Mouse (Mus musculus) liver, embryonic 11.5 days (tissue): ENCODE data around the gene Mga. TPM values are rescaled to one million over a fixed set of nuclear protein-coding genes. Genes with fewer than 3 reads are reported as not detected.
A peak's percentile ranks its signal among the peaks of the same experiment; 100 is the strongest.

Experiments
- ATAC-seq: fragments of 200-750 bp; cut with Nextera tagmentation; replicated peaks from 2 replicates; pipeline ENCODE4 v1.8.0; 2017; ENCODE audit warnings: moderate number of reproducible peaks, mild to moderate bottlenecking, moderate TSS enrichment, moderate library complexity; ENCODE audit not compliant: low FRiP score
- DNase-seq: peaks from one replicate; pipeline ENCODE4 v3.0.0-alpha.2; 2017; ENCODE audit warnings: low spot score
- H3K27ac ChIP-seq: fragments of 300-500 bp; sonication (generic); 2 replicates; pipeline ENCODE4 v1.5.1; 2014; ENCODE audit warnings: mild to moderate bottlenecking, low read depth, low read length, control low read depth
- H3K27me3 ChIP-seq: fragments of 300-500 bp; sonication (generic); replicated peaks from 2 replicates; pipeline ENCODE4 v1.6.1; 2014; ENCODE audit warnings: low read length, mixed read lengths; ENCODE audit not compliant: control insufficient read depth, insufficient read depth
- H3K36me3 ChIP-seq: fragments of 300-500 bp; sonication (generic); 2 replicates; pipeline ENCODE4 v1.6.1; 2014; ENCODE audit warnings: mild to moderate bottlenecking, low read length, moderate library complexity, mixed read lengths; ENCODE audit not compliant: control insufficient read depth, insufficient read depth
- H3K4me1 ChIP-seq: fragments of 300-500 bp; sonication (generic); replicated peaks from 2 replicates; pipeline ENCODE4 v1.6.1; 2014; ENCODE audit warnings: low read length, mixed read lengths; ENCODE audit not compliant: control insufficient read depth, insufficient read depth
- H3K4me2 ChIP-seq: fragments of 300-500 bp; sonication (generic); 2 replicates; pipeline ENCODE4 v1.6.1; 2014; ENCODE audit warnings: mild to moderate bottlenecking, control low read depth, moderate library complexity
- H3K4me3 ChIP-seq: fragments of 300-500 bp; sonication (generic); 2 replicates; pipeline ENCODE4 v1.5.1; 2014; ENCODE audit warnings: low read depth, low read length, control low read depth
- H3K9ac ChIP-seq: fragments of 300-500 bp; sonication (generic); 2 replicates; pipeline ENCODE4 v1.6.1; 2014; ENCODE audit warnings: low read depth, low read length, control low read depth
- H3K9me3 ChIP-seq: fragments of 300-500 bp; sonication (generic); 2 replicates; pipeline ENCODE4 v1.6.1; 2016; ENCODE audit warnings: low read length, inconsistent platforms, mixed read lengths; ENCODE audit not compliant: control insufficient read depth
- WGBS: fragments of 180-500 bp; shearing (Covaris S2); extraction: QIAGEN DNeasy Blood & Tissue Kit; methylation state at CpG from one replicate; pipeline ENCODE4 v1.1.7; 2014; 5-methylcytosine and 5-hydroxymethylcytosine counted together
- polyA plus RNA-seq: library from polyadenylated mRNA; unstranded; fragments of >200 nt; fragmentation: Nextera tagmentation; extraction: Ambion mirVana; gene quantifications from 2 replicates; pipeline ENCODE4 v1.2.1, GENCODE M21; 2014

The Mga gene
- polyA plus RNA-seq, 1 experiment from 2014 or later = 22.0 TPM

DNA sequence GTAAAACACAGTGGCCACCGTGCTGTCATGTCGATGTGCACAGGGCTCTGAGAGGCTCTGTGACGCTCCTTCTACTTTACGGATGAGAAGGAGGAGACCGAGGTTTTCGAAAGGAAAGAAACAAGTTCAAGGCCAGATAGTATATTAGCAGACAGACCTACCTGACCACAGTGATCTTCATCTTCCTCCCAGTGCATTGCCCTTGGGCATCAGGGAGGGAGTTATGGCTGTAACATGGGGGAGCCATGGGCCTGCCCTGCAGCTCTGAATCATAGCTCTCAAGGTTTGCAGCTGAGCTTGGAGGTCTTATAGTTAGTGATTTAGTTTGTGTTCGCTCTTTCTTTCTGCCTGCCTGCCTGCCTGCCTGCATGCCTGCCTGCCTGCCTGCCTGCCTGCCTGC is 109.7 kb downstream of the Mga start:
- H3K27me3 ChIP-seq = no peaks in the 10 kb centered on the region
- DNase-seq (no peak), ATAC-seq (no peak)
- H3K4me1 ChIP-seq = no peaks in the 10 kb centered on the region
- H3K9ac ChIP-seq = no peak overlapping the region
- H3K36me3 ChIP-seq = no peaks in the 10 kb centered on the region
- H3K4me3 ChIP-seq = no peak overlapping the region
- no peak overlapping the region for H3K4me2 ChIP-seq
- WGBS = 96% methylated on average over 7 of the region's 7 CpGs
- no peak overlapping the region for H3K27ac ChIP-seq
- H3K9me3 ChIP-seq = no peaks in the 10 kb centered on the region

DNA sequence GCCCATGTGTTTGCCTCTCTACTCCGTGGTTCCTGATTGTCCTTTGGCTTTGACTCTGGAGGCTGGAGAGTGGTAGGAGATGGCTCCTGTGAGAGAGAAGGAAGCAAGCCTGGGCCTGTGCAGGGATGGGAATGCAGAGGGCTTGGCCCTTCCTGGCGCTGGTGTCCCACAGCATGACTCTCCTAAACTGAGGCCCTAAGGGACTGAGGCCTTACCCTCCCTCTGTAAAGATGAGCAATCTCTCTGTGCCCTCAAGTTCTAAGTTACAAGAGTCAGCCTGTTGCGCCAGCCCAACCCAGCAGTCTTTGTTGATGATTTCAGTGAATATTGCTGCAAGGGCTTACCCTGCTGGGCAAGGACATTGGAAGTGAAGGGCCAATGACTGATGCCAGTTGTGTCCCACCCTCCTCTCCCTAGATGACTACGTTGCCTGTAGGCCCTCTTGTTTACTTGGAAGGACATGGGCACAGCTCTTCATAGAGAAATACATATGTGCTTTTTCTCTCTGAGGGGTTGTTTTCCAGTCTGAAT is 110.7 kb downstream of the Mga start:
- H3K27ac ChIP-seq = no peak overlapping the region
- ATAC-seq (no peak), DNase-seq (no peak)
- no peaks in the 10 kb centered on the region for H3K27me3 ChIP-seq
- H3K9me3 ChIP-seq = no peaks in the 10 kb centered on the region
- WGBS = 88% methylated on average over 4 of the region's 4 CpGs
- H3K4me3 ChIP-seq = no peak overlapping the region
- H3K4me2 ChIP-seq = no peak overlapping the region
- no peaks in the 10 kb centered on the region for H3K4me1 ChIP-seq
- H3K36me3 ChIP-seq = no peaks in the 10 kb centered on the region; the same call in 1 of the 2 replicates
- no peak overlapping the region for H3K9ac ChIP-seq

DNA sequence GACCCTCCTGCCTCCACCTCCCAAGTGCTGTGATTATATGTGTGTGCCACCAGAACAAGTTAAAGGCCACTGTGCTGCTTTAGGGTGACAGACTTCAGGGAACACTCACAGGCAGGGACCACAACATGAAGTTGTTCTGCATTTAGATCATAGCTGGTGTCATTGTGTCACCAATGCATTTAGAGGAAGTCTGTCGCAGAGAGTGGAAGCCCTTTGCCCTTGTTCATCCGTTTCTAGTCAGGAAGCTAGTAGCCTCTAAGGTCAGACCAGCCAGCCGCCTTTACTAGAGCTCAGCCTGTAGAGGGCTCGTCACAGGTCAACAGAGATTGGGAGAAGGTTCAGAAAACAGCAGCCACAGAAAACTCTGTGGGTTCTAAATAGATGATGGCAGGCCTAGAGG is 111.6 kb downstream of the Mga start:
- H3K4me1 ChIP-seq = no peaks in the 10 kb centered on the region
- no peak overlapping the region for H3K4me3 ChIP-seq
- DNase-seq (no peak), ATAC-seq (no peak)
- H3K9ac ChIP-seq = no peak overlapping the region
- H3K4me2 ChIP-seq = no peak overlapping the region
- H3K27ac ChIP-seq = no peak overlapping the region
- no peaks in the 10 kb centered on the region; the same call in 1 of the 2 replicates for H3K36me3 ChIP-seq
- H3K27me3 ChIP-seq = no peaks in the 10 kb centered on the region
- 38% methylated on average over 4 of the region's 4 CpGs for WGBS
- H3K9me3 ChIP-seq = no peaks in the 10 kb centered on the region

DNA sequence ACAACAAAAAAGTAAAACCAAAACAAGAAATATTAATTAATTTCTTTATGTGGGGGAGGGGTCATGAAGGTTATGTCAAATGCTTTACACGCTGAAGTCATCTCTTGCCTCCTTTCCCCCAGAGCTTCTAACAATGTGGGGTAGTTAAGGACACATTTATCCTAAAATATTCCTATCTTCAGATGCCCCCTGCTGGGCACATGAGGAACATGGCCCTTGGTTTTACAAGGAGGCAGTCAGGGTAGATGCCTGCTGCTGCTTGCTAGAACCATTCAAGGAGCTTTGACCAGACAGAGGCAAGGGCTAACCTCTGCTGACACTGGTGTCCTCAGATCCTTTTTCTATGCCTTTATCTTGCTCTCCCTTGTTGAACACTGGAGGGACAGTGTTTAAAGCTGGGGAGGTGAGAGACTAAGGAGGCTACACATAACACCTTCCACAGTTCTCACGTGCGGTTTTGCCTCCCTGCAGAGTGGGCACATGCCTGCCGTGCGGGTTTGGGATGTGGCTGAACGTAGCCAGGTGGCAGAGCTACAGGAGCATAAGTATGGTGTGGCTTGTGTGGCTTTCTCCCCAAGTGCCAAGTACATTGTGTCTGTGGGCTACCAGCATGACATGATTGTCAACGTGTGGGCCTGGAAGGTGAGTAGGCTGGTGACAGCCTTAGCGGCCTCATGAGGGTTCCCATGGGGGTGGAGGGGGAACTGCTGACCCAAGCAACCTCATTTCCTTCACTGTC is 114.6 kb downstream of the Mga start:
- Histone ChIP-seq H3K36me3 (no peaks in the 10 kb centered on the region; the same call in 1 of the 2 replicates), H3K9ac (no peak overlapping the region), H3K4me2 (no peak overlapping the region), H3K27me3 (no peaks in the 10 kb centered on the region), H3K4me3 (no peak overlapping the region), H3K27ac (no peak overlapping the region), H3K4me1 (no peaks in the 10 kb centered on the region; the same call in 1 of the 2 replicates), H3K9me3 (no peaks in the 10 kb centered on the region)
- DNase-seq = no peak
- WGBS = 77% methylated on average over 8 of the region's 8 CpGs
- no peak for ATAC-seq

DNA sequence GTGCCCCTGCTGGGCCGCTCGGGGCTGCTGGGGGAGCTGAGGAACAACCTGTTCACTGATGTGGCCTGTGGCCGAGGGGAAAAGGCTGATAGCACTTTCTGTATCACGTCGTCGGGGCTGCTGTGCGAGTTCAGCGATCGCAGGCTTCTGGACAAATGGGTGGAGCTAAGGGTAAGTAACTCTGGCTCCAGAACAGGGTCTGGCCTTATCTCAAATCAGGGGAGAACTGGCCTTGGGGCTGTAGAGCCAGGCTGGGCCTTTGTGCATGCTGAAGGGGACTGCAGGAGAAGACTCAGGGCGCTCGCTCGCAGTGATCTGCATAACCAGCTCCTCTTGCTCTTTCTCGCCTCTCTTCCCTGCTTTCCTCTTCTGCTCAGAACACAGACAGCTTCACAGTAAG is 115.9 kb downstream of the Mga start:
- no peak overlapping the region for H3K9ac ChIP-seq
- H3K9me3 ChIP-seq = no peaks in the 10 kb centered on the region
- H3K4me2 ChIP-seq = no peak overlapping the region
- no peak overlapping the region for H3K27ac ChIP-seq
- ATAC-seq = 0 out of 2 replicates have a peak, but pooled peaks have one; percentile 51
- no peak overlapping the region for H3K4me3 ChIP-seq
- peaks cover 5% of the 10 kb centered on the region; the same call in 1 of the 2 replicates for H3K36me3 ChIP-seq
- 68% methylated on average over 13 of the region's 13 CpGs for WGBS
- no peaks in the 10 kb centered on the region; the same call in 1 of the 2 replicates for H3K4me1 ChIP-seq
- H3K27me3 ChIP-seq = no peaks in the 10 kb centered on the region
- no peak for DNase-seq

DNA sequence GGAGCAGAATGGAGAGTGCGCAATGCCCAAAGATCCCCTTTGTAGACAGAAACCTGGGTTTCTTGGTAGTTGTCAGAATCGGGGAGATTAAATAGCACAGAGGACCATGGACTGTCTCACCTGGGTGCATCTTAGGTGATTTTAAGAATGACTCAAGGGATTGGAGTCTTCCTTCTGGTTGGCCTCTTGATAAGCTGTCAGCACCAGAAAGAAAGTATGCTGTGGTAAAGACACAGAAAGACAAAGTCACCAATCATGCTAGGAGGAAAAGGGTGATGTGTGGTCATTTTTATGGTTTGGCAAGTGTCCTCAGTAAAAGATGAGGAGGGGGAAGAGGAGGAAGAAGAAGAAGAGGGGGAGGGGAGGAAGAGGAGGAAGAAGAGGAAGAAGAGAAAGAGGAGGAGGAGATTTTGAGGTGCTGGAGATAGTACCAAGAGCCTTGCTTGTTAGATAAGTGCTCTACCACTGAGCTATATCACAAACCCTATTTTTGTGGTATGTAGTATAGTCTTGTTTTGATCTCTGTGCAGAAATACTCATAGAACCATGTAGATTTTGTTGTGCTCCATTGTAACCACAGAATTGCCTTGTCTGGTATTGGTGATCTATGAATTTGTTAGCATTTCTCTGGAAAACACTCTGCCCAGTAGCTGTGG is 116.9 kb downstream of the Mga start:
- H3K27me3 ChIP-seq = no peaks in the 10 kb centered on the region
- no peak overlapping the region for H3K4me3 ChIP-seq
- ATAC-seq = no peak
- no peaks in the 10 kb centered on the region; the same call in 1 of the 2 replicates for H3K4me1 ChIP-seq
- no peaks in the 10 kb centered on the region for H3K9me3 ChIP-seq
- no peak overlapping the region for H3K27ac ChIP-seq
- peaks cover 5% of the 10 kb centered on the region; the same call in 1 of the 2 replicates for H3K36me3 ChIP-seq
- whole genome bisulfite sequencing = 89% methylated on average over 2 of the region's 2 CpGs
- DNase-seq = no peak
- H3K4me2 ChIP-seq = no peak overlapping the region
- H3K9ac ChIP-seq = no peak overlapping the region

DNA sequence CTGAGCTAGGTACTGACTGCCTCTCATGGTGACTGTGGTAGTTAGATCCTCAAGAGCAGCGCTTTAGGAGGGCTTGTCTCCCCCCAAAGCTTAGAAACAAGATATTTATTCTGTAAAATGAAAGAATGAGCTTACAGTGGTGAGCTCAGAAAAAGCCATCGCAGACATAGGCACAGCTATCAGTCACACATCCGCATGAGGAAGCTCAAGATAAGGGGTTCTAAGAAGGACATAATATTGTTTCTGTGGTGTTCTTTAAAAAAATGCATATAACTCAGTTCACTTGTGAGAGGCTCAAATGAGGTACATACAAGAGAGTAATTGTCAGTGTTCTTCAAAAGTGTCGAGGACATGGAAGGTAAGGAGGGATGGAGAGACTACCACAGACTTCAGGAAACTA is 118.9 kb downstream of the Mga start:
- H3K27ac ChIP-seq = no peak overlapping the region
- peak overlapping the region; percentile 7 for H3K4me2 ChIP-seq
- H3K4me3 ChIP-seq = no peak overlapping the region
- H3K9ac ChIP-seq = no peak overlapping the region
- DNase-seq (no peak), ATAC-seq (peak; percentile 51; the same call in 1 of the 2 replicates)
- no peaks in the 10 kb centered on the region for H3K27me3 ChIP-seq
- no peaks in the 10 kb centered on the region for H3K9me3 ChIP-seq
- H3K4me1 ChIP-seq = no peaks in the 10 kb centered on the region; the same call in 1 of the 2 replicates
- H3K36me3 ChIP-seq = peaks cover 5% of the 10 kb centered on the region; the same call in 1 of the 2 replicates
- WGBS = 68% methylated on average over 4 of the region's 4 CpGs

DNA sequence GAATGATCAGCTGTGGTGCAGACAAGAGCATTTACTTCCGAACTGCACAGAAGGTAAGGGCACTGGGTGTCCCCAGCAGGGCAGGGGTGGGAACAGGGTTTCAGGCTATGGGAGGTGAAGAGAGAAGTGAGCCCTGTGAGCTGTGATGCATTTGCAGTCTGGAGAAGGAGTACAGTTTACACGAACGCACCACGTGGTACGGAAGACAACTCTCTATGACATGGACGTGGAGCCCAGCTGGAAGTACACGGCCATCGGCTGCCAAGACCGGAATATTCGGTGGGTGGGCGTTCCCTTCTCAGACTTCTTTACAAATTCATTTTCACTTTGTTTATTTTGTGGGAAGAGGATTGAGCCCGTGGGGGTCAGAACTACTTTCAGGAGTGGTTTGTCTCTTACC is 120.6 kb downstream of the Mga start:
- no peak overlapping the region for H3K9ac ChIP-seq
- H3K9me3 ChIP-seq = no peaks in the 10 kb centered on the region
- H3K27ac ChIP-seq = no peak overlapping the region
- no peaks in the 10 kb centered on the region; the same call in 1 of the 2 replicates for H3K4me1 ChIP-seq
- H3K36me3 ChIP-seq = peaks cover 5% of the 10 kb centered on the region; the same call in 1 of the 2 replicates
- no peaks in the 10 kb centered on the region for H3K27me3 ChIP-seq
- no peak for ATAC-seq
- WGBS = 90% methylated on average over 12 of the region's 12 CpGs
- no peak for DNase-seq
- no peak overlapping the region for H3K4me3 ChIP-seq
- H3K4me2 ChIP-seq = no peak overlapping the region
